Mouse (Mus musculus) G1E (cell line): ENCODE measurements around the gene Tmem235.

ENCODE experiments used
- CTCF ChIP-seq: IDR thresholded peaks from 2 replicates; pipeline ENCODE4 v1.5.1; 2012; ENCODE audit warnings: low read depth, low read length, inconsistent platforms, mixed read lengths
- GATA1 ChIP-seq: IDR thresholded peaks from 2 replicates; pipeline ENCODE4 v1.6.1; 2012; ENCODE audit warnings: borderline replicate concordance, low read length, inconsistent platforms, mixed read lengths
- POLR2AphosphoS5 ChIP-seq: IDR thresholded peaks from 2 replicates; pipeline ENCODE4 v1.6.1; 2012; ENCODE audit warnings: low read depth, low read length, inconsistent platforms; ENCODE audit not compliant: insufficient replicate concordance
- TAL1 ChIP-seq: conservative IDR thresholded peaks from 2 replicates; pipeline ENCODE4 v1.6.1; 2012; ENCODE audit warnings: low read depth, low read length, inconsistent platforms, mixed read lengths

GRCm38 (mm10) chr11:117834086-117834485, 26.5 kb upstream of the Tmem235 start:
- TF ChIP-seq CTCF (no peak), POLR2AphosphoS5 (no peak), GATA1 (no peak), TAL1 (no peak)
